Mouse (Mus musculus): ENCODE results near the gene Drc7. TPM values are rescaled to one million over a fixed set of nuclear protein-coding genes. Genes with fewer than 3 reads are reported as not detected.

Drc7 gene
- polyA plus RNA-seq, 1 experiment from 2014 or later: 0.46 TPM

DNA sequence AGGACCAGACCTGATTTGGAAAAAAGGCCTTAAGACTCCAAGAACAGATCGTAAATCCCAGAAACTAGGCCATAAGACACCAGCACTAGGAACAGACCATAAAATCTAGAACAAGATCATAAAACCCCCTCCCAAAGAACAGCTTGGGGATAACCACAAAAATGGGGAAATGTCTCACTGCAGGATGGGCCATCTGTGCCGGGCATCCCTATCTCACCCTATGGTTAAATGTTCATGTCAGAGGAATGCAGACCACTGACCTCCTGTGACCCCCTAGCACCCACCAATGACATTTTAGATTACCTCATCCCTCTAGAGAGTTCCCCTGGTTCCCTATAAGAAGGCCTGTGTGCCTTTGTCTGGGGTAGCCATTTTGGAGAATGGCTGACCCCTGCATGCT is 5.3 kb upstream of the Drc7 start:
- no peak overlapping the region for H3K27ac ChIP-seq (ENCODE audit: low read length)
- 46% methylated on average over 2 of the region's 2 CpGs for WGBS
- H3K9ac ChIP-seq (ENCODE audit: low read length): no peak overlapping the region
- H3K36me3 ChIP-seq (ENCODE audit: control insufficient read depth, insufficient read depth): no peaks in the 10 kb centered on the region
- H3K9me3 ChIP-seq (replicated peaks; ENCODE audit: control insufficient read depth, low read length): no peaks in the 10 kb centered on the region
- H3K4me2 ChIP-seq (ENCODE audit: low read depth, low read length): no peak overlapping the region
- H3K27me3 ChIP-seq (ENCODE audit: control insufficient read depth, insufficient read depth, low read length): no peaks in the 10 kb centered on the region
- no peak for ATAC-seq (replicated peaks; ENCODE audit: extremely low read depth, insufficient read depth, low FRiP score)
- H3K4me1 ChIP-seq (ENCODE audit: control insufficient read depth, insufficient read depth, low read length): no peaks in the 10 kb centered on the region
- no peak overlapping the region for H3K4me3 ChIP-seq (ENCODE audit: low read length)

DNA sequence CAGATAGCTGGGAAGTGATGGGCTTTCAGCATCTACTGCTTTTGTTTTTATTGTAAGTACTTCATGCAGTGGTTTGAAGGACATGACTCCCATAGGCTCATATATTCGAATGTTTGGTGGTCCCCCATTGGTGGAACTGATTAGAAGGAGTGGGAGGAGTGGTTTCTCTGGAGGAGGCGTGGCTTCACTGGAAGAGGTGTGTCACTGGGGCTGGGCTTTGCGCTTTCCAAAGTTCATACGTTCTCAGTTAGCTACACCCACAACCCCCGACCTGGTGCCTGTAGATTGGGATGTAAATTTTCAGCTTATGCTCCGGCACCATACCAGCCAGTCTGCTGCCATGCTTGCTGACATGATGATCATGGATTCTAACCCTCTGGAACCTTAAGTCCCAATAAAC is 465 bp upstream of the Drc7 start:
- no peak overlapping the region for H3K4me2 ChIP-seq (ENCODE audit: low read depth, low read length)
- no peaks in the 10 kb centered on the region for H3K27me3 ChIP-seq (ENCODE audit: control insufficient read depth, insufficient read depth, low read length)
- H3K27ac ChIP-seq (ENCODE audit: low read length): no peak overlapping the region
- H3K36me3 ChIP-seq (ENCODE audit: control insufficient read depth, insufficient read depth): no peaks in the 10 kb centered on the region
- H3K4me3 ChIP-seq (ENCODE audit: low read length): no peak overlapping the region
- no peak overlapping the region for H3K9ac ChIP-seq (ENCODE audit: low read length)
- 57% methylated on average over 6 of the region's 6 CpGs for WGBS
- ATAC-seq (replicated peaks; ENCODE audit: extremely low read depth, insufficient read depth, low FRiP score): no peak
- no peaks in the 10 kb centered on the region for H3K4me1 ChIP-seq (ENCODE audit: control insufficient read depth, insufficient read depth, low read length)
- no peaks in the 10 kb centered on the region for H3K9me3 ChIP-seq (replicated peaks; ENCODE audit: control insufficient read depth, low read length)

DNA sequence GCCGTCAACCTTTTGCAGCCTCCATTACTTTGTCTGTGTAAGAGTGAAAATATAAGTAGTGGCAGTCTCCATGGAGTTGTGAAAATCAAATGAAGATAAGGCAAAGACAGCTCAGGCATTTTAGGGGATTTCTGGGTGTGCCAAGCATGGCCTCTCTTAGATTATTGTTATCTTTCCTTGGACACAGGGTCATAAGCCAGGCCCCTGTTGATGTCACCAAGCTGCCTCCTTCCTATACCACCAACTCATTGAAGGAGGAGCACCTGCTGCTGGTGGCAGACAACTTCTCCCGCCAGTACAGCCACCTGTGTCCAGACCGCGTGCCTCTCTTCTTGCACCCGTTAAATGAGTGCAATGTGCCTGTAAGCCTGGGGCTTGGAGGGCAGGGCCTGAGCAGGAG is 1.5 kb downstream of the Drc7 start:
- WGBS: 71% methylated on average over 5 of the region's 5 CpGs
- Histone ChIP-seq H3K36me3 (ENCODE audit: control insufficient read depth, insufficient read depth) (no peaks in the 10 kb centered on the region), H3K4me3 (ENCODE audit: low read length) (no peak overlapping the region), H3K4me1 (ENCODE audit: control insufficient read depth, insufficient read depth, low read length) (no peaks in the 10 kb centered on the region), H3K4me2 (ENCODE audit: low read depth, low read length) (no peak overlapping the region), H3K9me3 (replicated peaks; ENCODE audit: control insufficient read depth, low read length) (no peaks in the 10 kb centered on the region), H3K27me3 (ENCODE audit: control insufficient read depth, insufficient read depth, low read length) (no peaks in the 10 kb centered on the region), H3K9ac (ENCODE audit: low read length) (no peak overlapping the region), H3K27ac (ENCODE audit: low read length) (no peak overlapping the region)
- no peak for ATAC-seq (replicated peaks; ENCODE audit: extremely low read depth, insufficient read depth, low FRiP score)

DNA sequence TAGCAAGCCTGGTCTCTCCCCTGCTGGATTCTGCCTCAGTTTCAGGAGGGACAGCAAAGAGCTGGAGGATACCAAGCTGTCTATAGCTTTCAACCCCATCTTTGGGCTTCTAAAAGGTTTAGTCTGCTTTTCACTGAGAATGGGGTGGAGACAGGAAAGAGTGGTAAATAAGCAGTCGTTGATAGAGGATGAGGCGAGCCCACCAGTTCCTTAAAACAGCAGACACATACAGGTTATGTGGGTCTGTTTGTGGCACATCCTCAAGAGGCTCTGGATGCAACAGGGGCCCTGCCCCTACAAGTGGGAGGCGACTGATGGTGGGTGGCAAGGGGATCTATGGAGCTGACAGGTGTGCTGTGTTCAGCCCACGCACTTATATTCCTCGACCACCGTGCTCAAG is 3.8 kb downstream of the Drc7 start:
- H3K27me3 ChIP-seq (ENCODE audit: control insufficient read depth, insufficient read depth, low read length): no peaks in the 10 kb centered on the region
- no peaks in the 10 kb centered on the region for H3K36me3 ChIP-seq (ENCODE audit: control insufficient read depth, insufficient read depth)
- H3K9me3 ChIP-seq (replicated peaks; ENCODE audit: control insufficient read depth, low read length): no peaks in the 10 kb centered on the region
- H3K27ac ChIP-seq (ENCODE audit: low read length): no peak overlapping the region
- H3K9ac ChIP-seq (ENCODE audit: low read length): no peak overlapping the region
- ATAC-seq (replicated peaks; ENCODE audit: extremely low read depth, insufficient read depth, low FRiP score): no peak
- no peaks in the 10 kb centered on the region for H3K4me1 ChIP-seq (ENCODE audit: control insufficient read depth, insufficient read depth, low read length)
- 65% methylated on average over 6 of the region's 6 CpGs for WGBS
- no peak overlapping the region for H3K4me3 ChIP-seq (ENCODE audit: low read length)
- H3K4me2 ChIP-seq (ENCODE audit: low read depth, low read length): no peak overlapping the region

DNA sequence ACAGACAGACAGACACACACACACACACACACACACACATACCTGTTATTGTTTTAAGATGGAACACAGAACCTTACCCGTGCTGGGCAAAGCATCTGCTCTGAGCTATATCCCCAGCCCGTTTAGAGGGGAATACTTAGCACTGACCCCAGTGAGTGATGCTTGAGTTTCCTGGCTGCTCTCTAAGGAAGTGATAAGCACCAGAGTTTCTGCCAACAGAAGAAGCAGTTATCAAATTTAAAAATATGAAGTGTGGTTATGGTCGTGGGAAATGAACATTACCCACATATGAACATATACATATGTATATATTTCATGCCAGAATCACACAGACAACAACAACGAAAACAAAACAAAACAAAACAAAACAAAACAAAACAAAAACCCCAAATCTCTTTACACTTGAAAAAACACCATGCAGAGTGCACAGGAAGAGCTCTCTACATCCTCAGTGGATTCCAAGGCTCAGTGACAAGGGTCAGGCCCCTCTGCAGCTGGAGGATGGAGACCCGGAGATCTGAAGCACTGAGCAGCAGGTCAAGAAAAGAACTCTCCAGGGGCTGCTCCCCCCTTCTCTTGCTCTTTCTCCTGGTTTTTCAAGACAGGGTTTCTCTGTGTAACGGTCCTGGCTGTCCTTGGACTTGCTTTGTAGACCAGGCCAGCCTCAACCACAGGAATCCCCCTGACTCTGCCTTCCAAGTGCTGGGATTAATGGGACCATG is 5.1 kb downstream of the Drc7 start:
- WGBS: 37% methylated on average over 6 of the region's 6 CpGs
- no peak for ATAC-seq (replicated peaks; ENCODE audit: extremely low read depth, insufficient read depth, low FRiP score)
- no peaks in the 10 kb centered on the region for H3K36me3 ChIP-seq (ENCODE audit: control insufficient read depth, insufficient read depth)
- no peaks in the 10 kb centered on the region for H3K9me3 ChIP-seq (replicated peaks; ENCODE audit: control insufficient read depth, low read length)
- H3K27me3 ChIP-seq (ENCODE audit: control insufficient read depth, insufficient read depth, low read length): no peaks in the 10 kb centered on the region
- no peak overlapping the region for H3K9ac ChIP-seq (ENCODE audit: low read length)
- no peak overlapping the region for H3K4me3 ChIP-seq (ENCODE audit: low read length)
- no peaks in the 10 kb centered on the region for H3K4me1 ChIP-seq (ENCODE audit: control insufficient read depth, insufficient read depth, low read length)
- peak overlapping the region; percentile 3 for H3K27ac ChIP-seq (ENCODE audit: low read length)
- no peak overlapping the region for H3K4me2 ChIP-seq (ENCODE audit: low read depth, low read length)

DNA sequence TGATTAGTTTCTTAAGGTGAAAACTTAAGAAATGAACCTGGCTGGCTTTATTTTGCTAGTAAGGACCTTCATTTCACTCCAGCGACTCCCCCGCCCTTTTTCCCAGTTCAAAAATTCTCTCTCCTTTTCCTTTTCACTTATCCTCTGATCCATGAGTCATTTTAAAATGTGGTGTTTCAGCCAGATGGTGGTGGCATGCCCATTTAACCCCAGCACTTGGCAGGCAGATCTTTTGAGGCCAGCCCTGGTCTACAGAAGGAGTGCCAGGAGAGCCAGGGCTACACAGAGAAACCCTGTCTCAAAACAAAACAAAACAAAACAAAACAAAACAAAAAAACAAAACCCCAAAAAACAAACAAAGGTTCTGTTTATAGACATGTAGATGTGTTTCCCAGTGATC is 9.6 kb downstream of the Drc7 start:
- WGBS: 94% methylated on average over 2 of the region's 2 CpGs
- no peak overlapping the region for H3K9ac ChIP-seq (ENCODE audit: low read length)
- H3K27ac ChIP-seq (ENCODE audit: low read length): no peak overlapping the region
- H3K4me1 ChIP-seq (ENCODE audit: control insufficient read depth, insufficient read depth, low read length): no peaks in the 10 kb centered on the region
- no peak overlapping the region for H3K4me2 ChIP-seq (ENCODE audit: low read depth, low read length)
- no peak for ATAC-seq (replicated peaks; ENCODE audit: extremely low read depth, insufficient read depth, low FRiP score)
- no peaks in the 10 kb centered on the region for H3K36me3 ChIP-seq (ENCODE audit: control insufficient read depth, insufficient read depth)
- H3K9me3 ChIP-seq (replicated peaks; ENCODE audit: control insufficient read depth, low read length): no peaks in the 10 kb centered on the region
- no peak overlapping the region for H3K4me3 ChIP-seq (ENCODE audit: low read length)
- no peaks in the 10 kb centered on the region for H3K27me3 ChIP-seq (ENCODE audit: control insufficient read depth, insufficient read depth, low read length)

DNA sequence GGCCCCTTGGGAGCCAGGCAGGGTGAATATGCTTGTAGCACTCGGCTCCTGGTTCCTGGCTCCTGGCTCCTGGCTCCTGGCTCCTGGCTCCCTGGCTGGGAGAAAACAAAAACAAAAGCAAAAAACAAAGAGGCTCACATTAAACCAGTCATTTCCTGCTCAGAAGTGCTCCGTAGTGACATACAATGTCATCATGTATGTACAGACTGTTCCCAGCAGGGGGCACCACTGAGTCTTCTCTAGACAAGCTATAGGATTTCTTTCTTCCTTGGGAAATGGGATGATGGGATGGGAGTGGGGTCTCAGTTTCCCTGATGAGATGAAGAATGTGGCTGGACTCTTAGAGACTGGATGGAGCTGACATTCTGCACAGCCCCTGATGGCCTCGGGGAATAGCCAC is 12.7 kb downstream of the Drc7 start:
- no peaks in the 10 kb centered on the region for H3K36me3 ChIP-seq (ENCODE audit: control insufficient read depth, insufficient read depth)
- no peak overlapping the region for H3K4me2 ChIP-seq (ENCODE audit: low read depth, low read length)
- no peak overlapping the region for H3K27ac ChIP-seq (ENCODE audit: low read length)
- no peak overlapping the region for H3K9ac ChIP-seq (ENCODE audit: low read length)
- no peaks in the 10 kb centered on the region for H3K9me3 ChIP-seq (replicated peaks; ENCODE audit: control insufficient read depth, low read length)
- H3K4me1 ChIP-seq (ENCODE audit: control insufficient read depth, insufficient read depth, low read length): no peaks in the 10 kb centered on the region
- ATAC-seq (replicated peaks; ENCODE audit: extremely low read depth, insufficient read depth, low FRiP score): no peak
- H3K27me3 ChIP-seq (ENCODE audit: control insufficient read depth, insufficient read depth, low read length): no peaks in the 10 kb centered on the region
- H3K4me3 ChIP-seq (ENCODE audit: low read length): no peak overlapping the region
- WGBS: 56% methylated on average over 3 of the region's 3 CpGs

DNA sequence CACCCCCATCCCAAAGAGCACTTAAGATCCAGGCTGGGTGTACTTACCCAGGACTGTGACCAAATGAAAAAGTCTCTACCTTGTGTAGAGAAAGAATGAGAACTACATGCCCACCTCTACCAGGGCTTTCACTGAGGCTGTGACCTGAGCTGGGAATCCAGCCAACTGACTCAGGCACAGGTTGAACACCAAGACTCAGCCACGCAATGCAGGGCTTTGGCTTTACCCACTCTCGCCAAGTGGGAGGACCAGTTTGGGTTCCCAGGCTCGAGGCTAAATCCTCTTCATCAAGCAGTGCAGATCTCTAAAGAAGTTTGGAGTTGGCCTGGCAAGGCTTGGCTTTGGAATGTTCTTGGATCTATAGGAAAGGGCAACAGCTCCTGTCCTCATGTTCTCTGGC is 20.6 kb downstream of the Drc7 start:
- Histone ChIP-seq H3K4me2 (ENCODE audit: low read depth, low read length) (no peak overlapping the region), H3K27ac (ENCODE audit: low read length) (no peak overlapping the region), H3K27me3 (ENCODE audit: control insufficient read depth, insufficient read depth, low read length) (no peaks in the 10 kb centered on the region), H3K4me3 (ENCODE audit: low read length) (no peak overlapping the region), H3K36me3 (ENCODE audit: control insufficient read depth, insufficient read depth) (no peaks in the 10 kb centered on the region), H3K9ac (ENCODE audit: low read length) (no peak overlapping the region), H3K9me3 (replicated peaks; ENCODE audit: control insufficient read depth, low read length) (no peaks in the 10 kb centered on the region), H3K4me1 (ENCODE audit: control insufficient read depth, insufficient read depth, low read length) (0 out of 2 replicates have a peak, but pooled peaks cover 2% of the 10 kb centered on the region)
- WGBS: 63% methylated on average over 3 of the region's 3 CpGs
- ATAC-seq (replicated peaks; ENCODE audit: extremely low read depth, insufficient read depth, low FRiP score): no peak

DNA sequence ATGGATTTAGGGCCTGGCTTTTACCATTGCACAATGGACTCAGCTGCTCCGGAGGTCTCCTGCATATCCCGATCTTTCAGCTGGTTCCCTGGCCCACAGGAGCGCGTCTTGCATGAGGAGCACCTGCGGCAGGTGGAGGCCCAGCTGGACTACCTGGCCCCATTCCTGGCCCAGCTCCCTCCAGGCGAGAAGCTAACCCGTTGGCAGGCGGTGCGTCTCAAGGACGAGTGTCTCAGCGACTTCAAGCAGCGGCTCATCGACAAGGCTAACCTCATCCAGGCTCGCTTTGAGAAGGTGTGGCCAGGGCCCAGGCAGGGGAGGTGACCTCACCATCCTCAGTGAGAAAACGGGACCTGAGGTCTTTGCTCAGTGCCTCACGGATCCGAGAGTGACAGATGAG is 21.2 kb downstream of the Drc7 start:
- H3K4me3 ChIP-seq (ENCODE audit: low read length): no peak overlapping the region
- WGBS: 74% methylated on average over 17 of the region's 17 CpGs
- H3K4me1 ChIP-seq (ENCODE audit: control insufficient read depth, insufficient read depth, low read length): 0 out of 2 replicates have a peak, but pooled peaks cover 2% of the 10 kb centered on the region
- no peaks in the 10 kb centered on the region for H3K36me3 ChIP-seq (ENCODE audit: control insufficient read depth, insufficient read depth)
- H3K4me2 ChIP-seq (ENCODE audit: low read depth, low read length): no peak overlapping the region
- no peak for ATAC-seq (replicated peaks; ENCODE audit: extremely low read depth, insufficient read depth, low FRiP score)
- no peak overlapping the region for H3K27ac ChIP-seq (ENCODE audit: low read length)
- H3K9me3 ChIP-seq (replicated peaks; ENCODE audit: control insufficient read depth, low read length): no peaks in the 10 kb centered on the region
- H3K27me3 ChIP-seq (ENCODE audit: control insufficient read depth, insufficient read depth, low read length): no peaks in the 10 kb centered on the region
- H3K9ac ChIP-seq (ENCODE audit: low read length): no peak overlapping the region
